Mouse (Mus musculus): ENCODE results near the gene Ints3.

GRCm38 (mm10) chr3:90367001-90367632 lies 66.3 kb downstream of the Ints3 start:
- TF ChIP-seq POLR2A (IDR thresholded peaks at IDR 0.05; ENCODE audit: insufficient read depth, low read depth, low read length), result no peak
- no peak for TF ChIP-seq CTCF (IDR thresholded peaks at IDR 0.05; ENCODE audit: insufficient read depth, low read depth, low read length)
